Mouse (Mus musculus) regulatory T cell (primary cell): ENCODE results near the gene Gpr33.

ENCODE experiments used
- in situ Hi-C: fragments of 300-600 bp; cut with MboI, MseI; formaldehyde crosslinking; loops from one replicate; pipeline ENCODE4 v1.15.1; 2025; ENCODE audit warnings: high pct_unique_total_duplicates

Gene Gpr33

GRCm38 (mm10) chr12:52027963-52028362 lies at the start of gene Gpr33:
Gpr33 (minus strand) TSS chr12:52028063.
- in situ Hi-C loops, result loop anchor here (25.0 kb wide), 1 partner anchor 809 kb away; no protein-coding TSS in a partner anchor

GRCm38 (mm10) chr12:52049324-52049723 lies 21.5 kb upstream of the Gpr33 start:
- in situ Hi-C loops, result loop anchor here (25.0 kb wide), 1 partner anchor 788 kb away; no protein-coding TSS in a partner anchor

- in situ Hi-C loops, result loop anchor here (25.0 kb wide), 1 partner anchor 791 kb away; no protein-coding TSS in a partner anchor
These were observed 18.5 kb upstream of the Gpr33 start for GRCm38 (mm10) chr12:52046371-52046770.

GRCm38 (mm10) chr12:52042818-52043336 lies 15.0 kb upstream of the Gpr33 start:
- in situ Hi-C loops, result loop anchor here (25.0 kb wide), 1 partner anchor 794 kb away; no protein-coding TSS in a partner anchor

GRCm38 (mm10) chr12:52038352-52038751 lies 10.5 kb upstream of the Gpr33 start:
- in situ Hi-C loops, result loop anchor here (25.0 kb wide), 1 partner anchor 799 kb away; no protein-coding TSS in a partner anchor

GRCm38 (mm10) chr12:52034956-52035355 lies 7.1 kb upstream of the Gpr33 start:
- in situ Hi-C loops, result loop anchor here (25.0 kb wide), 1 partner anchor 802 kb away; no protein-coding TSS in a partner anchor

GRCm38 (mm10) chr12:52032276-52032675 lies 4.4 kb upstream of the Gpr33 start:
- in situ Hi-C loops, result loop anchor here (25.0 kb wide), 1 partner anchor 805 kb away; no protein-coding TSS in a partner anchor

GRCm38 (mm10) chr12:52014494-52015029 lies 13.3 kb downstream of the Gpr33 start:
- in situ Hi-C loops, result no loop called here

GRCm38 (mm10) chr12:52014044-52014443 lies 13.8 kb downstream of the Gpr33 start:
- in situ Hi-C loops, result no loop called here

- in situ Hi-C loops, result no loop called here
These were observed 14.6 kb downstream of the Gpr33 start for GRCm38 (mm10) chr12:52013274-52013673.

GRCm38 (mm10) chr12:52012159-52012558 lies 15.7 kb downstream of the Gpr33 start:
- in situ Hi-C loops, result no loop called here

- in situ Hi-C loops, result no loop called here
These were observed 17.3 kb downstream of the Gpr33 start for GRCm38 (mm10) chr12:52010630-52010961.

GRCm38 (mm10) chr12:52009928-52010629 lies 17.8 kb downstream of the Gpr33 start:
- in situ Hi-C loops, result loop anchor here (5.0 to 10.0 kb wide), 3 partner anchors 185 to 627 kb away; partner anchors contain the start of gene Hectd1

GRCm38 (mm10) chr12:52006633-52006994 lies 21.2 kb downstream of the Gpr33 start:
- in situ Hi-C loops, result loop anchor here (5.0 to 10.0 kb wide), 3 partner anchors 182 to 631 kb away; partner anchors contain the start of gene Hectd1

- in situ Hi-C loops, result loop anchor here (5.0 to 10.0 kb wide), 3 partner anchors 181 to 631 kb away; partner anchors contain the start of gene Hectd1
These were observed 21.8 kb downstream of the Gpr33 start, which contains the start of gene Dtd2 for GRCm38 (mm10) chr12:52005877-52006632. Dtd2 (minus strand) TSS chr12:52006501.

- in situ Hi-C loops, result loop anchor here (10.0 kb wide), 2 partner anchors 178 to 318 kb away; partner anchors contain the start of gene Hectd1
These were observed 25.1 kb downstream of the Gpr33 start for GRCm38 (mm10) chr12:52002746-52003145.

- in situ Hi-C loops, result loop anchor here (10.0 kb wide), 2 partner anchors 177 to 317 kb away; partner anchors contain the start of gene Hectd1
These were observed 26.3 kb downstream of the Gpr33 start for GRCm38 (mm10) chr12:52001544-52001943.

- in situ Hi-C loops, result no loop called here
These were observed 29.4 kb downstream of the Gpr33 start for GRCm38 (mm10) chr12:51998366-51998932.

GRCm38 (mm10) chr12:51995738-51996536 lies 31.9 kb downstream of the Gpr33 start:
- in situ Hi-C loops, result no loop called here

- in situ Hi-C loops, result no loop called here
These were observed 37.2 kb downstream of the Gpr33 start for GRCm38 (mm10) chr12:51990629-51991028.
